Mouse (Mus musculus) stomach, embryonic 16.5 days (tissue): ENCODE data around the gene Actl6a. TPM values are rescaled to one million over a fixed set of nuclear protein-coding genes. Genes with fewer than 3 reads are reported as not detected.
"Not testable (repeated sequence)": the region's sequence is repeated elsewhere in the genome, so short reads cannot be mapped to it uniquely, and the experiment has no call there.

Experiments
- ATAC-seq: fragments of 200-750 bp; cut with Nextera tagmentation; 2 replicates; pipeline ENCODE4 v1.8.0; 2017; ENCODE audit warnings: moderate number of reproducible peaks, moderate TSS enrichment; ENCODE audit not compliant: insufficient read depth, low FRiP score
- H3K27ac ChIP-seq: fragments of 300-500 bp; sonication (generic); 2 replicates; pipeline ENCODE4 v1.5.1; 2014; ENCODE audit warnings: low read length
- H3K27me3 ChIP-seq: fragments of 300-500 bp; sonication (generic); 2 replicates; pipeline ENCODE4 v1.6.1; 2014; ENCODE audit warnings: low read length, control low read depth, mixed read lengths; ENCODE audit not compliant: control insufficient read depth, insufficient read depth
- H3K36me3 ChIP-seq: fragments of 300-500 bp; sonication (generic); 2 replicates; pipeline ENCODE4 v1.6.1; 2014; ENCODE audit warnings: low read length; ENCODE audit not compliant: control insufficient read depth, insufficient read depth
- H3K4me1 ChIP-seq: fragments of 300-500 bp; sonication (generic); 2 replicates; pipeline ENCODE4 v1.6.1; 2014; ENCODE audit warnings: low read length, control low read depth, mixed read lengths; ENCODE audit not compliant: control insufficient read depth, insufficient read depth
- H3K4me2 ChIP-seq: fragments of 300-500 bp; sonication (generic); 2 replicates; pipeline ENCODE4 v1.6.1; 2014; ENCODE audit warnings: low read depth, low read length, mixed read lengths
- H3K4me3 ChIP-seq: fragments of 300-500 bp; sonication (generic); replicated peaks from 2 replicates; pipeline ENCODE4 v1.5.1; 2014; ENCODE audit warnings: mild to moderate bottlenecking, low read length
- H3K9ac ChIP-seq: fragments of 300-500 bp; sonication (generic); 2 replicates; pipeline ENCODE4 v1.6.1; 2014; ENCODE audit warnings: low read length
- H3K9me3 ChIP-seq: fragments of 300-500 bp; sonication (generic); replicated peaks from 2 replicates; pipeline ENCODE4 v1.6.1; 2016; ENCODE audit warnings: low read length, control low read depth; ENCODE audit not compliant: control insufficient read depth
- WGBS: fragments of 180-500 bp; shearing (Covaris S2); extraction: QIAGEN DNeasy Blood & Tissue Kit; methylation state at CpG from one replicate; pipeline ENCODE4 v1.1.7; 2014; 5-methylcytosine and 5-hydroxymethylcytosine counted together
- polyA plus RNA-seq: library from polyadenylated mRNA; unstranded; fragments of >200 nt; fragmentation: Nextera tagmentation; extraction: Ambion mirVana; gene quantifications from 2 replicates; pipeline ENCODE4 v1.2.1, GENCODE M21; 2015

The Actl6a gene
- polyA plus RNA-seq, 1 experiment from 2014 or later, result 120 TPM

GRCm38 (mm10) chr3:32708052-32708367 lies 1.9 kb downstream of the Actl6a start:
- ATAC-seq, result no peak
- 0 out of 2 replicates have a peak overlapping the region, but pooled peaks have one; percentile 58 for H3K9ac ChIP-seq
- no peaks in the 10 kb centered on the region for H3K9me3 ChIP-seq
- 4% methylated on average over 4 of the region's 4 CpGs for WGBS
- H3K4me3 ChIP-seq, result peak overlapping the region; percentile 100
- no peaks in the 10 kb centered on the region for H3K27me3 ChIP-seq
- peaks cover 6% of the 10 kb centered on the region; the same call in 1 of the 2 replicates for H3K4me1 ChIP-seq
- H3K27ac ChIP-seq, result 0 out of 2 replicates have a peak overlapping the region, but pooled peaks have one; percentile 18
- peak overlapping the region; percentile 59 for H3K4me2 ChIP-seq
- peaks cover 8% of the 10 kb centered on the region; the same call in 1 of the 2 replicates for H3K36me3 ChIP-seq

- H3K9me3 ChIP-seq, result no peaks in the 10 kb centered on the region
- peak overlapping the region; percentile 100 for H3K4me3 ChIP-seq
- H3K27me3 ChIP-seq, result no peaks in the 10 kb centered on the region
- ATAC-seq, result peak; percentile 100
- H3K4me1 ChIP-seq, result peaks cover 6% of the 10 kb centered on the region; the same call in 1 of the 2 replicates
- WGBS, result under 1% methylated on average over 90 of the region's 90 CpGs
- H3K27ac ChIP-seq, result peak overlapping the region; percentile 91
- H3K9ac ChIP-seq, result peak overlapping the region; percentile 95
- H3K4me2 ChIP-seq, result peak overlapping the region; percentile 82
- H3K36me3 ChIP-seq, result peaks cover 10% of the 10 kb centered on the region; the same call in 1 of the 2 replicates
Measured at GRCm38 (mm10) chr3:32708368-32709231, 2.5 kb downstream of the Actl6a start.

GRCm38 (mm10) chr3:32709388-32709787 lies 3.3 kb downstream of the Actl6a start:
- peak overlapping the region; percentile 100 for H3K4me3 ChIP-seq
- H3K4me2 ChIP-seq, result peak overlapping the region; percentile 82
- H3K9ac ChIP-seq, result peak overlapping the region; percentile 95
- no peak for ATAC-seq
- no peaks in the 10 kb centered on the region for H3K27me3 ChIP-seq
- peaks cover 10% of the 10 kb centered on the region; the same call in 1 of the 2 replicates for H3K36me3 ChIP-seq
- peak overlapping the region; percentile 91 for H3K27ac ChIP-seq
- peaks cover 6% of the 10 kb centered on the region; the same call in 1 of the 2 replicates for H3K4me1 ChIP-seq
- 6% methylated on average over 9 of the region's 9 CpGs for WGBS
- H3K9me3 ChIP-seq, result no peaks in the 10 kb centered on the region

GRCm38 (mm10) chr3:32713711-32714110 lies 7.6 kb downstream of the Actl6a start:
- H3K9ac ChIP-seq, result no peak overlapping the region
- no peaks in the 10 kb centered on the region for H3K27me3 ChIP-seq
- no peak overlapping the region for H3K4me2 ChIP-seq
- no peak overlapping the region for H3K27ac ChIP-seq
- WGBS, result 92% methylated on average over 3 of the region's 3 CpGs
- ATAC-seq, result no peak
- H3K4me1 ChIP-seq, result peaks cover 6% of the 10 kb centered on the region; the same call in 1 of the 2 replicates
- H3K4me3 ChIP-seq, result no peak overlapping the region
- H3K36me3 ChIP-seq, result peaks cover 21% of the 10 kb centered on the region; the same call in 1 of the 2 replicates
- no peaks in the 10 kb centered on the region for H3K9me3 ChIP-seq

- 93% methylated on average over 6 of the region's 6 CpGs for WGBS
- H3K9me3 ChIP-seq, H3K9ac ChIP-seq, H3K27me3 ChIP-seq, H3K4me1 ChIP-seq, H3K4me2 ChIP-seq, H3K27ac ChIP-seq, H3K4me3 ChIP-seq, ATAC-seq: not testable (repeated sequence)
- H3K36me3 ChIP-seq, result peaks cover 38% of the 10 kb centered on the region
Measured at GRCm38 (mm10) chr3:32717403-32717802, 11.3 kb downstream of the Actl6a start.

- WGBS, result 95% methylated on average over 5 of the region's 5 CpGs
- Histone ChIP-seq H3K4me2 (no peak overlapping the region), H3K4me3 (no peak overlapping the region), H3K27ac (no peak overlapping the region), H3K36me3 (peaks cover 37% of the 10 kb centered on the region), H3K9ac (no peak overlapping the region), H3K27me3 (no peaks in the 10 kb centered on the region), H3K4me1 (no peaks in the 10 kb centered on the region), H3K9me3 (no peaks in the 10 kb centered on the region)
- no peak for ATAC-seq
Measured at GRCm38 (mm10) chr3:32718271-32718670, 12.2 kb downstream of the Actl6a start.

GRCm38 (mm10) chr3:32724191-32724590 lies 18.1 kb downstream of the Actl6a start:
- no peaks in the 10 kb centered on the region for H3K9me3 ChIP-seq
- no peak for ATAC-seq
- H3K36me3 ChIP-seq, result peaks cover 46% of the 10 kb centered on the region

GRCm38 (mm10) chr3:32725951-32726350 lies 19.9 kb downstream of the Actl6a start:
- WGBS, result 84% methylated on average over 5 of the region's 5 CpGs
- Histone ChIP-seq H3K4me1 (no peaks in the 10 kb centered on the region), H3K27ac (no peak overlapping the region), H3K4me2 (no peak overlapping the region), H3K27me3 (no peaks in the 10 kb centered on the region), H3K4me3 (no peak overlapping the region), H3K36me3 (peaks cover 39% of the 10 kb centered on the region), H3K9me3 (no peaks in the 10 kb centered on the region), H3K9ac (no peak overlapping the region)
- ATAC-seq, result no peak

More at GRCm38 (mm10) chr3:32724191-32724590, 18.1 kb downstream of the Actl6a start:
- H3K27ac ChIP-seq, result no peak overlapping the region
- H3K9ac ChIP-seq, result no peak overlapping the region
- no peak overlapping the region for H3K4me3 ChIP-seq
- no peaks in the 10 kb centered on the region for H3K4me1 ChIP-seq
- H3K4me2 ChIP-seq, result no peak overlapping the region
- WGBS, result 96% methylated on average over 7 of the region's 7 CpGs
- H3K27me3 ChIP-seq, result no peaks in the 10 kb centered on the region

- no peak for ATAC-seq
- Histone ChIP-seq H3K9ac (no peak overlapping the region), H3K36me3 (peaks cover 40% of the 10 kb centered on the region), H3K27me3 (no peaks in the 10 kb centered on the region), H3K4me2 (no peak overlapping the region), H3K4me1 (no peaks in the 10 kb centered on the region), H3K9me3 (no peaks in the 10 kb centered on the region), H3K27ac (no peak overlapping the region), H3K4me3 (no peak overlapping the region)
- WGBS, result 90% methylated on average over 4 of the region's 4 CpGs
Measured at GRCm38 (mm10) chr3:32727861-32728260, 21.8 kb downstream of the Actl6a start.
